Mouse (Mus musculus) adrenal gland, postnatal 14 days (tissue): ENCODE results near the gene Atp2a3. TPM values are rescaled to one million over a fixed set of nuclear protein-coding genes. Genes with fewer than 3 reads are reported as not detected.

Experiments
- DNase-seq: peaks from one replicate; pipeline ENCODE4 v3.0.0; 2021; ENCODE audit warnings: mixed read lengths
- total RNA-seq: library from RNA; stranded (reverse); gene quantifications from 2 replicates; pipeline ENCODE4 v1.2.3, GENCODE M21; 2021

Atp2a3 gene
- total RNA-seq, 1 experiment from 2014 or later = 10.8 TPM

- peak; percentile 78 for DNase-seq
These were observed 45.4 kb downstream of the Atp2a3 start for GRCm38 (mm10) chr11:73006377-73006776.

- no peak for DNase-seq
These were observed 46.1 kb downstream of the Atp2a3 start for GRCm38 (mm10) chr11:73007113-73007512.

- peak; percentile 79 for DNase-seq
These were observed 46.9 kb downstream of the Atp2a3 start for GRCm38 (mm10) chr11:73007698-73008481.

- no peak for DNase-seq
These were observed 47.9 kb downstream of the Atp2a3 start for GRCm38 (mm10) chr11:73008826-73009225.

GRCm38 (mm10) chr11:73009531-73010274, 48.7 kb downstream of the Atp2a3 start:
- no peak for DNase-seq

GRCm38 (mm10) chr11:73013981-73014380, 53.0 kb downstream of the Atp2a3 start:
- DNase-seq = peak; percentile 59

- peak; percentile 59 for DNase-seq
These were observed 53.9 kb downstream of the Atp2a3 start for GRCm38 (mm10) chr11:73014831-73015344.

- peak; percentile 55 for DNase-seq
These were observed 54.6 kb downstream of the Atp2a3 start for GRCm38 (mm10) chr11:73015391-73016102.

GRCm38 (mm10) chr11:73016103-73016420, 55.1 kb downstream of the Atp2a3 start:
- DNase-seq = no peak

- DNase-seq = peak; percentile 96
These were observed 57.6 kb downstream of the Atp2a3 start, which contains the start of gene Camkk1 for GRCm38 (mm10) chr11:73018471-73019146. Camkk1 (plus strand) TSS chr11:73019008.

GRCm38 (mm10) chr11:73019147-73019795, 58.3 kb downstream of the Atp2a3 start:
- DNase-seq = peak; percentile 56

- DNase-seq = peak; percentile 72
These were observed 60.2 kb downstream of the Atp2a3 start for GRCm38 (mm10) chr11:73020953-73021800.

GRCm38 (mm10) chr11:73023099-73023498, 62.1 kb downstream of the Atp2a3 start:
- DNase-seq = peak; percentile 70

- DNase-seq = no peak
These were observed 62.9 kb downstream of the Atp2a3 start for GRCm38 (mm10) chr11:73023827-73024226.

- peak; percentile 43 for DNase-seq
These were observed 63.4 kb downstream of the Atp2a3 start for GRCm38 (mm10) chr11:73024236-73024904.

GRCm38 (mm10) chr11:73026961-73027360, 66.0 kb downstream of the Atp2a3 start:
- DNase-seq = no peak

- peak; percentile 94 for DNase-seq
These were observed 70.0 kb downstream of the Atp2a3 start for GRCm38 (mm10) chr11:73030821-73031498.

- peak; percentile 45 for DNase-seq
These were observed 70.6 kb downstream of the Atp2a3 start for GRCm38 (mm10) chr11:73031536-73031935.

- DNase-seq = no peak
These were observed 75.1 kb downstream of the Atp2a3 start for GRCm38 (mm10) chr11:73036077-73036476.
